Mouse (Mus musculus) MEL-GATA-1-ER (cell line): ENCODE measurements around the gene Ptpn11.

Experiments
- DNase-seq: peaks from one replicate; pipeline ENCODE4 v3.0.0-alpha.2; 2012; ENCODE audit warnings: low read depth; ENCODE audit errors: extremely low read depth

Gene Ptpn11

DNA sequence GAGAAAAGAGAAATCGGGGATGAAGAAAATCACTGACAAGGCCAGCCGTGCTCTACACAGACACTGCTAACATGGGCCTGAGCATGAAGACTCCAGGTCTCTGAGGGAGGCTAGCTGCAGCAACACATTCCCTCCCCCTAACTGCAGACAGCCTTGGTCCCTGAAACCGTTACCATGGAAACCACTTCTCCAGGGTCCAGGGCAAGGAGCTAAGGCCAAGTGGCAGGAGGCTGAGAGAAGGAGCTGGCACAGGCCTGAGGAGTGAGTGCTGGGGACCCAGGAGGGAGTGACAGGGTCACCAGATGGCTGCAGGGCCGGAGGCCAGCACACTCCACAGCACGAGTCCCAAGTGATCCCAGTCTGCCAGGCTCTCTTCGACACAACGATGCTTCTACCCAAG lies 101.5 kb downstream of the Ptpn11 start:
- no peak for DNase-seq

- DNase-seq, result no peak
Measured at GRCm38 (mm10) chr5:121087733-121088132, 103.5 kb downstream of the Ptpn11 start.

- DNase-seq, result no peak
Measured at GRCm38 (mm10) chr5:121082605-121083004, 108.6 kb downstream of the Ptpn11 start.

GRCm38 (mm10) chr5:121081754-121082153 lies 109.4 kb downstream of the Ptpn11 start:
- no peak for DNase-seq
